In genomic region chr7:45713396-45713795, GRCm38 (mm10) we compare ENCODE assay signal across 17 mouse cellular contexts. TPM values are rescaled to one million over a fixed set of nuclear protein-coding genes. Genes with fewer than 3 reads are reported as not detected.
DNase-seq lines count a peak whose midpoint lies in the region; TF ChIP-seq lines count a peak whose summit lies in the region.
"Had no signal": no experiment of that assay in that cellular context is flagged by ENCODE, and none has a peak within 500 bp of the region (broad histone marks: within the 10 kb centered on the region; RNA-seq: fewer than 3 reads in every experiment).

No protein-coding gene starts in this region.

- no peak overlapping the region for H3K9ac ChIP-seq in heart, adult 2 months (ENCODE audit: low read depth, low read length)
- H3K9ac ChIP-seq: lung, embryonic 15.5 days; midbrain, embryonic 15.5 days had no signal

- peaks cover 18% of the 10 kb centered on the region for H3K4me1 ChIP-seq in heart, adult 2 months (ENCODE audit: control insufficient read depth, insufficient read depth, low read length)
- peaks cover 23% of the 10 kb centered on the region for H3K4me1 ChIP-seq in lung, adult 2 months (ENCODE audit: control insufficient read depth, insufficient read depth, low read length)
- peaks cover 62% of the 10 kb centered on the region for H3K4me1 ChIP-seq in embryonic facial prominence, embryonic 10.5 days
- peaks cover 47% of the 10 kb centered on the region for H3K4me1 ChIP-seq in small intestine, adult 2 months (ENCODE audit: control insufficient read depth, insufficient read depth, insufficient read length, low read length)

- no peaks in the 10 kb centered on the region; the same call in 1 of the 2 replicates for H3K79me2 ChIP-seq in heart, adult 2 months (replicated peaks; ENCODE audit: control insufficient read depth, insufficient read depth, low read length)

- 0 out of 2 replicates have a peak, but pooled peaks have one; percentile 10 for TF ChIP-seq POLR2A in heart, adult 2 months (IDR thresholded peaks at IDR 0.05; ENCODE audit: insufficient read depth, low read depth, low read length)
- peak; percentile 34; the same call in 1 of the 2 replicates for TF ChIP-seq POLR2A in lung, adult 2 months (IDR thresholded peaks at IDR 0.05; ENCODE audit: borderline replicate concordance, extremely low read depth, low read depth, low read length)
- TF ChIP-seq POLR2A in small intestine, adult 2 months (IDR thresholded peaks at IDR 0.05; ENCODE audit: low read depth, low read length) = no peak

- no peaks in the 10 kb centered on the region for H3K9me3 ChIP-seq in embryonic facial prominence, embryonic 10.5 days
- H3K9me3 ChIP-seq: embryonic facial prominence, embryonic 13.5 days; lung, embryonic 15.5 days; midbrain, embryonic 15.5 days had no signal

- no peaks in the 10 kb centered on the region for H3K27me3 ChIP-seq in heart, adult 2 months (ENCODE audit: control insufficient read depth, insufficient read depth, low read length)
- H3K27me3 ChIP-seq in embryonic facial prominence, embryonic 10.5 days (replicated peaks; ENCODE audit: low read depth, poor library complexity, severe bottlenecking) = no peaks in the 10 kb centered on the region
- no peaks in the 10 kb centered on the region for H3K27me3 ChIP-seq in small intestine, adult 2 months (ENCODE audit: control insufficient read depth, insufficient read depth, low read length)
- H3K27me3 ChIP-seq: embryonic facial prominence, embryonic 13.5 days; lung, embryonic 15.5 days; midbrain, embryonic 15.5 days had no signal

- H3K4me3 ChIP-seq in heart, adult 2 months = no peak overlapping the region
- H3K4me3 ChIP-seq in lung, adult 2 months (replicated peaks; ENCODE audit: extremely low read depth, low read depth, low read length) = no peak overlapping the region
- peak overlapping the region; percentile 70 for H3K4me3 ChIP-seq in embryonic facial prominence, embryonic 10.5 days
- peak overlapping the region; percentile 59 for H3K4me3 ChIP-seq in small intestine, adult 2 months (ENCODE audit: low read depth, low read length)

- no peak overlapping the region for H3K27ac ChIP-seq in heart, adult 2 months
- no peak overlapping the region for H3K27ac ChIP-seq in embryonic facial prominence, embryonic 10.5 days (replicated peaks)
- H3K27ac ChIP-seq in small intestine, adult 2 months (ENCODE audit: insufficient read depth, low read depth, low read length) = peak overlapping the region; percentile 99
- H3K27ac ChIP-seq: midbrain, embryonic 15.5 days had no signal

- WGBS in heart, adult 2 months = 91% methylated on average over 16 of the region's 16 CpGs
- WGBS in lung, adult 2 months = 87% methylated on average over 16 of the region's 16 CpGs
- WGBS in embryonic facial prominence, embryonic 10.5 days = 89% methylated on average over 16 of the region's 16 CpGs
- 31% methylated on average over 16 of the region's 16 CpGs for WGBS in small intestine, adult 2 months

- no peak for DNase-seq in heart, adult 2 months
- no peak for DNase-seq in heart, postnatal 36 days
- DNase-seq in lung, adult 2 months = no peak
- no peak for DNase-seq in lung, postnatal 14 days
- no peak for DNase-seq in embryonic facial prominence, embryonic 10.5 days (ENCODE audit: low spot score)
- DNase-seq in spleen, postnatal 4 days (ENCODE audit: low spot score in 2 of 2) = no peak

- H3K36me3 ChIP-seq in heart, adult 2 months (ENCODE audit: control insufficient read depth, insufficient read depth, low read length) = peaks cover 21% of the 10 kb centered on the region
- peaks cover 52% of the 10 kb centered on the region for H3K36me3 ChIP-seq in embryonic facial prominence, embryonic 10.5 days (replicated peaks)
- peaks cover 48% of the 10 kb centered on the region for H3K36me3 ChIP-seq in small intestine, adult 2 months (ENCODE audit: control insufficient read depth, insufficient read depth, low read length)

- TF ChIP-seq CTCF in heart, adult 2 months (IDR thresholded peaks at IDR 0.05) = no peak
- no peak for TF ChIP-seq CTCF in lung, adult 2 months (IDR thresholded peaks at IDR 0.05; ENCODE audit: insufficient read depth, low read length)
- TF ChIP-seq CTCF in small intestine, adult 2 months (IDR thresholded peaks at IDR 0.05; ENCODE audit: extremely low read depth, insufficient read length, insufficient replicate concordance, low read depth, low read length) = no peak

- intact Hi-C loops in heart, adult 2 months (cut with DNase I) = loop anchor here (10.0 kb wide), 1 partner anchor 969 kb away; the partner anchor contains the start of gene Vrk3
- intact Hi-C loops in heart, postnatal 36 days (cut with DNase I) = no loop called here

- no peak for TF ChIP-seq EP300 in heart, adult 2 months (IDR thresholded peaks at IDR 0.05; ENCODE audit: insufficient read depth, low read depth, low read length)

RNA-seq across cellular contexts. Expression of gene Rpl18, which starts 1.9 kb away (rescaled TPM):
- total RNA-seq in heart, adult 2 months (2021) = 100 to 1,000 TPM; 496 to 617 TPM
- 580 and 697 TPM in 2 replicates for polyA plus RNA-seq in heart, adult 2 months (2012; rRNA removed)
- 100 to 1,000 TPM; 550 to 591 TPM for total RNA-seq in heart, postnatal 36 days (2021)
- 1,119 and 1,194 TPM in 2 replicates for polyA plus RNA-seq in lung, adult 2 months (2012; rRNA removed)
- polyA plus RNA-seq in embryonic facial prominence, embryonic 10.5 days (2016; fragmentation: Nextera tagmentation; extraction: Ambion mirVana) = 1,168 and 1,206 TPM in 2 replicates
- 820 and 1,370 TPM in 2 replicates for polyA plus RNA-seq in small intestine, adult 2 months (2012; rRNA removed)

RNA-seq across cellular contexts. Expression of gene Sphk2, which starts 4.4 kb away (rescaled TPM):
- total RNA-seq in heart, adult 2 months (2021) = 10 to 100 TPM; 15.9 to 18.2 TPM
- polyA plus RNA-seq in heart, adult 2 months (2012; rRNA removed) = 24.1 and 24.9 TPM in 2 replicates
- total RNA-seq in heart, postnatal 36 days (2021) = 10 to 100 TPM; 16.2 to 18.7 TPM
- 59.7 and 62.4 TPM in 2 replicates for polyA plus RNA-seq in lung, adult 2 months (2012; rRNA removed)
- 41.5 and 42.1 TPM in 2 replicates for polyA plus RNA-seq in embryonic facial prominence, embryonic 10.5 days (2016; fragmentation: Nextera tagmentation; extraction: Ambion mirVana)
- polyA plus RNA-seq in small intestine, adult 2 months (2012; rRNA removed) = 87.3 and 164 TPM in 2 replicates

RNA-seq across cellular contexts. Expression of gene Fam83e, which starts 7.6 kb away (rescaled TPM):
- total RNA-seq in heart, adult 2 months (2021) = under 1 TPM; 0.13 to 0.34 TPM
- 0.64 and 1.1 TPM in 2 replicates for polyA plus RNA-seq in heart, adult 2 months (2012; rRNA removed)
- total RNA-seq in heart, postnatal 36 days (2021) = under 1 TPM; 0.17 to 0.30 TPM
- 12.2 and 15.0 TPM in 2 replicates for polyA plus RNA-seq in lung, adult 2 months (2012; rRNA removed)
- 1.8 and 2.2 TPM in 2 replicates for polyA plus RNA-seq in embryonic facial prominence, embryonic 10.5 days (2016; fragmentation: Nextera tagmentation; extraction: Ambion mirVana)
- 64.5 and 102 TPM in 2 replicates for polyA plus RNA-seq in small intestine, adult 2 months (2012; rRNA removed)

RNA-seq across cellular contexts. Expression of gene Dbp, which starts 8.5 kb away (rescaled TPM):
- 100 to 1,000 TPM in 1 of 2 experiments, 1 to 10 TPM in 1; 6.4 to 134 TPM for total RNA-seq in heart, adult 2 months (2021)
- 49.3 and 93.6 TPM in 2 replicates for polyA plus RNA-seq in heart, adult 2 months (2012; rRNA removed)
- total RNA-seq in heart, postnatal 36 days (2021) = 100 to 1,000 TPM in 1 of 2 experiments, 10 to 100 TPM in 1; 44.4 to 158 TPM
- polyA plus RNA-seq in lung, adult 2 months (2012; rRNA removed) = 43.1 and 133 TPM in 2 replicates
- 3.6 and 4.3 TPM in 2 replicates for polyA plus RNA-seq in embryonic facial prominence, embryonic 10.5 days (2016; fragmentation: Nextera tagmentation; extraction: Ambion mirVana)
- 8.9 and 13.1 TPM in 2 replicates for polyA plus RNA-seq in small intestine, adult 2 months (2012; rRNA removed)

RNA-seq across cellular contexts. Expression of gene Spaca4, which starts 12.2 kb away (rescaled TPM):
- total RNA-seq in heart, adult 2 months (2021) = not detected
- polyA plus RNA-seq in heart, adult 2 months (2012; rRNA removed) = not detected in 2 replicates
- not detected for total RNA-seq in heart, postnatal 36 days (2021)
- polyA plus RNA-seq in lung, adult 2 months (2012; rRNA removed) = not detected in 2 replicates
- polyA plus RNA-seq in embryonic facial prominence, embryonic 10.5 days (2016; fragmentation: Nextera tagmentation; extraction: Ambion mirVana) = 0.22 TPM in 1 of 2 replicates, not detected in the other
- polyA plus RNA-seq in small intestine, adult 2 months (2012; rRNA removed) = 0.20 and 0.38 TPM in 2 replicates
- total RNA-seq: adrenal gland, postnatal 4 days; heart, adult 18-20 months; hematopoietic stem cell, adult 5-6 weeks; left cerebral cortex, postnatal 10 days had no signal
- polyA plus RNA-seq: embryonic facial prominence, embryonic 13.5 days; forebrain, embryonic 16.5 days; large intestine, adult 2 months; lung, embryonic 15.5 days; midbrain, embryonic 15.5 days; neural tube, embryonic 14.5 days had no signal

Comparison
In these comparisons a context has a peak if more than half of its experiments do, and no peak if none do; other contexts are left out.
1. H3K4me3 ChIP-seq: peak in embryonic facial prominence, embryonic 10.5 days (single experiment) and small intestine, adult 2 months (single experiment); none in heart, adult 2 months (single experiment) and lung, adult 2 months (single experiment).